Mouse (Mus musculus) T-helper 2 cell (primary cell): ENCODE data around the gene Polr1c.

Experiments used
- in situ Hi-C: fragments of 300-600 bp; cut with MboI, MseI; formaldehyde crosslinking; loops from one replicate; pipeline ENCODE4 v1.15.1; 2025; ENCODE audit warnings: high pct_unique_total_duplicates

The Polr1c gene

GRCm38 (mm10) chr17:46227576-46227975, 20.3 kb downstream of the Polr1c start:
- in situ Hi-C loops, result loop anchor here (5.0 to 25.0 kb wide), 2 partner anchors 45 to 735 kb away; no protein-coding TSS in a partner anchor

GRCm38 (mm10) chr17:46221601-46222000, 26.3 kb downstream of the Polr1c start:
- in situ Hi-C loops, result no loop called here

DNA sequence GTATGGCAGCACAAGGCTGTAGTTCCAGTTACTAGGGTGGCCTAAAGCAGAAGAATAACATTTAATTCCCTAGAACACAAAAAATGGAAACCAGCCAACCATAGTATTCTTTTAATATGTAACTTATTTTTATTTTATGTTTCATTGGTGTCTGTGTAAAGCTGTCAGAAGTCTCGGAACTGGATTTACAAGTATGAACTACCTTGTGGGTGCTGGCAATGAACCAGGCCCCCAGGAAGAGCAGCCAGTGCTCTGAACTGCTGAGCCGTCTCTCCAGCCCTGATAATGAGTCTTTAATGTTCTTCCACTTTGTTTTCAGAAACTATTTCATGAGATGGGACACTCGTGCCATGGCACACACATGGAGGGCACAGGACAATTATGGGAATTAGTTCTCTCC, 37.3 kb downstream of the Polr1c start:
- in situ Hi-C loops, result no loop called here

DNA sequence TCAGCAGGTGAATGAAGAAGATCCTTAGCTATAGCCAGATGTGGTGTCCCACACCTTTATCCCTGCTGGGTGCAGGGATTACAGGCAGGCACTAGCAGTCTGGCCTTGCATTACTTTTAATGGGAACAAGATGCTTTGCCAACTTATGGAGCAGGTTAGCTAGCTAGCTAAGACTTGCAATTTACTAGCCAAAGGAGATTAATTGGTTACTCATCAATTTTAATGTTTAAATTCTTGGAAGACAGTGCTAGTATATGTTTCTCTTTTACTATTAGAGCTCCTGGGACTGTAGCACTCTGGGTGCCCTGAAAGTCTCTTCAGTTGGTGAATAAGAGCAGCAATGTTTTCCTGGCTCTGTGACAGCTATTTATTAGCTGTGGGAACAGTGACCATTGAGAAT, 41.2 kb downstream of the Polr1c start:
- in situ Hi-C loops, result no loop called here

GRCm38 (mm10) chr17:46203078-46203477, 44.8 kb downstream of the Polr1c start:
- in situ Hi-C loops, result no loop called here

GRCm38 (mm10) chr17:46202421-46203071, 45.3 kb downstream of the Polr1c start, which contains the start of the genes Polh and Xpo5:
Gene Polh (minus strand): TSS chr17:46202645.
Gene Xpo5 (plus strand): TSS chr17:46202782.
- in situ Hi-C loops, result no loop called here

DNA sequence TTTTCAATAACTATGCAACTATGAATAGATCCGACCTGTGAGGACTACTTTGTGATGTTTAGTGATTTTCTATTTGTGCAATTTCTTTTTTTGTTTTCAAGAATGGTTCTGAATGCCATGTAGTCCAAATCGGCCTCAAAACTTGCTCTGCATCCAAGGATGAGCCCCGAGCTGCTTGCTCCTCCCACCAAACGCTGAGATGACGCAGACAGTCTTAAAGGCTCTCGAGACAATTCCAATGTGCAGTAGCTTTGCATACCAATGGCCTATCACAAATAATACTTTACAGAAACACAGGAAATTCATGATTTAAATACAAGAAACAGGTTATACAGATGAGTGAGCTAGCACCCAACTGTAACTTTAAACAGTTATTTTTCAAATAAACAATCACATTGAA, 46.7 kb downstream of the Polr1c start:
- in situ Hi-C loops, result no loop called here
